In the genomic region with DNA sequence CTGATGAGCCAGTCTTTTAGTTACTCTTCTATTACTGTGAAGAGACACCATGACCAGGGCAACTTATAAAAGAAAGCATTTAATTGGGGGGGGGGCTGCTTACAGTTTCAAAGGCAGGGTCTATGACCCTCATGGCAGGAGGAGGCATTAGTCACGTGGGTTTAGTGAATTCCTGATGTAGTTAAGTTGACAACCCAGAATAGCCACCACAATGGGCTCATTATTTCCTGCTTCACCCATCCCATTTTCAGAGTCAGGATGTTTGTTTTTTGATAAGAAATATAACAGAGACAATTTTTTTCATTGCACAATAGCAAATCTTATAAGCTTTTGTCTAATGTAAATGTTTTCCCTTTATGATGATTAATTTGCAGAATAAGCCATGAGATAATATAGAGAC, we compare ENCODE assay signal across 28 mouse cellular contexts.
"Had no signal": no experiment of that assay in that cellular context is flagged by ENCODE, and none has a peak within 500 bp of the region (broad histone marks: within the 10 kb centered on the region; RNA-seq: fewer than 3 reads in every experiment).

No protein-coding gene starts in this region.

- ATAC-seq: forebrain, embryonic 13.5 days; forebrain, embryonic 14.5 days; forebrain, embryonic 15.5 days; forebrain, embryonic 16.5 days; forebrain, postnatal 0 days had no signal

- DNase-seq: cerebellum, adult 8-10 months; cerebellum, adult 9-10 months; cerebellum, adult 9-11 months; cerebellum, postnatal 10 days; cerebellum, postnatal 14 days; cerebellum, postnatal 25 days; cerebellum, postnatal 36 days; embryo, embryonic 11 days; forebrain, postnatal 0 days; gastrocnemius, adult 2 months; gastrocnemius, postnatal 10 days; gastrocnemius, postnatal 14 days; gastrocnemius, postnatal 25 days; gastrocnemius, postnatal 36 days; heart, adult 11 months; heart, adult 18-20 months; heart, adult 2 months had no signal

- H3K9me3 ChIP-seq: embryonic facial prominence, embryonic 10.5 days; embryonic facial prominence, embryonic 12.5 days; embryonic facial prominence, embryonic 13.5 days; embryonic facial prominence, embryonic 15.5 days; forebrain, embryonic 10.5 days; forebrain, embryonic 12.5 days; forebrain, embryonic 13.5 days; forebrain, embryonic 15.5 days had no signal

- H3K4me3 ChIP-seq: embryonic facial prominence, embryonic 10.5 days; embryonic facial prominence, embryonic 12.5 days; embryonic facial prominence, embryonic 13.5 days; embryonic facial prominence, embryonic 15.5 days; erythroblast, embryonic 14.5 days; forebrain, embryonic 10.5 days; forebrain, embryonic 12.5 days; forebrain, embryonic 13.5 days; forebrain, embryonic 15.5 days; gastrocnemius, adult 2 months; heart, adult 2 months had no signal

- H3K27ac ChIP-seq: embryonic facial prominence, embryonic 10.5 days; embryonic facial prominence, embryonic 12.5 days; embryonic facial prominence, embryonic 13.5 days; embryonic facial prominence, embryonic 15.5 days; forebrain, embryonic 10.5 days; forebrain, embryonic 12.5 days; forebrain, embryonic 13.5 days; forebrain, embryonic 15.5 days; gastrocnemius, adult 2 months; heart, adult 2 months had no signal

- H3K27me3 ChIP-seq: embryonic facial prominence, embryonic 12.5 days; embryonic facial prominence, embryonic 13.5 days; embryonic facial prominence, embryonic 15.5 days; forebrain, embryonic 12.5 days; forebrain, embryonic 13.5 days; forebrain, embryonic 15.5 days had no signal

- H3K4me2 ChIP-seq: embryonic facial prominence, embryonic 12.5 days; embryonic facial prominence, embryonic 13.5 days; embryonic facial prominence, embryonic 15.5 days; forebrain, embryonic 12.5 days; forebrain, embryonic 13.5 days; forebrain, embryonic 15.5 days had no signal

- H3K4me1 ChIP-seq: embryonic facial prominence, embryonic 10.5 days; embryonic facial prominence, embryonic 12.5 days; embryonic facial prominence, embryonic 13.5 days; embryonic facial prominence, embryonic 15.5 days; forebrain, embryonic 10.5 days; forebrain, embryonic 12.5 days; forebrain, embryonic 13.5 days; forebrain, embryonic 15.5 days had no signal

- H3K9ac ChIP-seq: embryonic facial prominence, embryonic 12.5 days; embryonic facial prominence, embryonic 13.5 days; embryonic facial prominence, embryonic 15.5 days; forebrain, embryonic 12.5 days; forebrain, embryonic 13.5 days; forebrain, embryonic 15.5 days; forebrain, postnatal 0 days had no signal
